In the genomic region with DNA sequence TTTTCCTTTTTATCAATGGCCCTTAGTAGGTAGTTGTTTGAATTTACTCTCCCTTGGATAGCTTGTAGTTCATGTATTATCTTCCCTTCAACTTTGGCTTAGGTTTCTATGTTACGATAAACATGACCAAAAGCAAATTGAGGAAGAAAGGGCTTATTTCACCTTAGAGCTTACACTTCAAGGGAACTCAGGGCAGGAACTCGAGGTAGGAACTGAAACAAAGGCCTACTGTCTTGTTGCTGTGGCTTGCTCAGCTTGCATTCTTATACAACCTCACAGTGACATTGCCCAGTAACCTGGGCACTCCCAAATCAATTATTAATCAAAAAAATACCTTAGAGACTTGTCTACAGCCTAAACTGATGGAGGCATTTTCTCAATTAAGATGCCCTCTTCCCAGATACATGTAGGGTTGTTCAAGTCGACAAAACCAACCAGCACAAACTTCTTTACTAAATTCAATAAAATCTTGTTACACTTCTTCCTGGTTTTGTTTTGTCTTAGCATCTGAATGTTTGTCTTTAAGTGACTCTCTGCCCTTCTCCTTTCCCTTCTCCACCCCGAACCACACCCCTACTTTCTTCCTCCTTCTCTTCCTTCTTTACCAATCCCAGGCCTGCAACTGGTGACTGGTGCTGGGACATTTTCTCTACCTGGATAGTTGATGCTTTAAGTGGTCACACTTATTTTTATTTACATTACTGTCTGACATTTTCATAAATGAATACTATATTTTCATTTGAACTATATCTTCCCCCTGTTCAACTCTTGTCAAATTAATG, we compare ENCODE assay signal across 18 mouse cellular contexts. TPM values are rescaled to one million over a fixed set of nuclear protein-coding genes. Genes with fewer than 3 reads are reported as not detected.
A peak's percentile ranks its signal among the peaks of the same experiment; 100 is the strongest.
DNase-seq lines count a peak whose midpoint lies in the region; ATAC-seq and TF ChIP-seq lines count a peak whose summit lies in the region.
"Had no signal": no experiment of that assay in that cellular context is flagged by ENCODE, and none has a peak within 500 bp of the region (broad histone marks: within the 10 kb centered on the region; RNA-seq: fewer than 3 reads in every experiment).

No protein-coding gene starts in this region.

- 76% methylated on average over 4 of the region's 4 CpGs for WGBS in kidney, adult 2 months

- no peak overlapping the region for H3K27ac ChIP-seq in kidney, adult 2 months (ENCODE audit: insufficient read depth, low read depth, low read length)
- H3K27ac ChIP-seq: embryonic facial prominence, embryonic 12.5 days; forebrain, embryonic 15.5 days; hindbrain, embryonic 12.5 days had no signal

- no peaks in the 10 kb centered on the region for H3K4me1 ChIP-seq in kidney, adult 2 months (ENCODE audit: control insufficient read depth, insufficient read depth, low read length)
- H3K4me1 ChIP-seq: embryonic facial prominence, embryonic 12.5 days; forebrain, embryonic 15.5 days; hindbrain, embryonic 12.5 days had no signal

- DNase-seq in kidney, adult 2 months = peak; percentile 21
- DNase-seq in kidney, postnatal 36 days = no peak
- peak; percentile 36 for DNase-seq in A20 (ENCODE audit: low read depth, low spot score)
- DNase-seq in embryo, embryonic 9.5 days (ENCODE audit: extremely low spot score) = no peak
- DNase-seq in frontal cortex, adult 2 months (ENCODE audit: extremely low spot score in 1 of 2, low spot score in 1 of 2) = no peak
- DNase-seq: adrenal gland, postnatal 10 days; cerebellum, adult 11 months; cerebellum, adult 8-10 months; cerebellum, postnatal 14 days; embryo, embryonic 11 days; gastrocnemius, postnatal 10 days had no signal

- peak; percentile 74 for ATAC-seq in granulocyte monocyte progenitor cell, adult 5-6 weeks (replicated peaks; ENCODE audit: poor library complexity, severe bottlenecking)
- 0 out of 2 replicates have a peak, but pooled peaks have one; percentile 23 for ATAC-seq in neutrophil, adult 5-6 weeks (ENCODE audit: extremely low read depth, insufficient number of reproducible peaks, low FRiP score, poor library complexity, severe bottlenecking)
- ATAC-seq: forebrain, embryonic 15.5 days; hindbrain, embryonic 16.5 days had no signal

- H3K27me3 ChIP-seq in kidney, adult 2 months (replicated peaks; ENCODE audit: control insufficient read depth, insufficient read depth, low read length) = no peaks in the 10 kb centered on the region
- H3K27me3 ChIP-seq: embryonic facial prominence, embryonic 12.5 days; forebrain, embryonic 15.5 days; heart, embryonic 12.5 days; hindbrain, embryonic 12.5 days had no signal

- H3K4me3 ChIP-seq in kidney, adult 2 months (ENCODE audit: insufficient read depth, low read depth, low read length) = no peak overlapping the region
- H3K4me3 ChIP-seq: embryonic facial prominence, embryonic 12.5 days; forebrain, embryonic 15.5 days; heart, embryonic 12.5 days; hindbrain, embryonic 12.5 days had no signal

- no peak for TF ChIP-seq POLR2A in kidney, adult 2 months (IDR thresholded peaks at IDR 0.05; ENCODE audit: low read depth, low read length)

- H3K36me3 ChIP-seq in kidney, adult 2 months (ENCODE audit: control insufficient read depth, insufficient read depth, low read length) = no peaks in the 10 kb centered on the region
- H3K36me3 ChIP-seq: embryonic facial prominence, embryonic 12.5 days; forebrain, embryonic 15.5 days; heart, embryonic 12.5 days; hindbrain, embryonic 12.5 days had no signal

- TF ChIP-seq CTCF in kidney, adult 2 months (conservative IDR thresholded peaks at IDR 0.05; ENCODE audit: insufficient read depth, insufficient read length, low read depth, low read length) = no peak

RNA-seq across cellular contexts. Expression of gene Ddhd1, which starts 25.0 kb away (rescaled TPM):
- 9.5 and 10.7 TPM in 2 replicates for polyA plus RNA-seq in kidney, adult 2 months (2012; rRNA removed)
- total RNA-seq in granulocyte monocyte progenitor cell, adult 5-6 weeks (2014; fragmentation: Nextera tagmentation) = 17.7 and 22.1 TPM in 2 replicates
- 22.4 and 22.6 TPM in 2 replicates for total RNA-seq in granulocyte monocyte progenitor cell, adult 5-6 weeks (2017)
- total RNA-seq in neutrophil, adult 5-6 weeks (2017) = 48.8 and 60.3 TPM in 2 replicates
- polyA plus RNA-seq in frontal cortex, adult 2 months (2012; rRNA removed) = 84.3 and 88.4 TPM in 2 replicates

Comparison
In these comparisons a context has a peak if more than half of its experiments do, and no peak if none do; other contexts are left out.
1. DNase-seq: peak in kidney, adult 2 months (single experiment) and A20 (single experiment); none in kidney, postnatal 36 days (0 of 2), embryo, embryonic 9.5 days (single experiment) and frontal cortex, adult 2 months (0 of 2).